Mouse (Mus musculus) CH12.LX (cell line): ENCODE measurements at regions not wholly inside any gene's neighbourhood (a gene's known extent, or its start where the extent isn't known, plus 50 kb on each side); places are given as distances from the start of the nearest gene placed in this dataset.

Source experiments
- DNase-seq: peaks from one replicate; pipeline ENCODE4 v3.0.0-alpha.2; 2013; ENCODE audit errors: extremely low read depth
- H3K27ac ChIP-seq: 2 replicates; pipeline ENCODE4 v1.5.1; 2012; ENCODE audit warnings: low read depth, mild to moderate bottlenecking, control low read depth, moderate library complexity; ENCODE audit not compliant: insufficient read depth
- H3K27me3 ChIP-seq: replicated peaks from 2 replicates; pipeline ENCODE3; 2012; ENCODE audit warnings: inconsistent platforms
- H3K36me3 ChIP-seq, 2 experiments: replicated peaks in 1 of 2; 2 replicates each; pipeline versions ENCODE3 to v1.6.1; 2012; ENCODE audit warnings: inconsistent platforms in 1 of 2, low read length in 1 of 2, mild to moderate bottlenecking in 1 of 2, mixed read lengths in 1 of 2, moderate library complexity in 1 of 2; ENCODE audit not compliant: control insufficient read depth in 1 of 2, insufficient read depth in 1 of 2
- H3K4me1 ChIP-seq, 2 experiments: 2 replicates each; pipeline ENCODE4 v1.6.1; 2012; ENCODE audit warnings: inconsistent platforms in 1 of 2, moderate library complexity in 1 of 2; ENCODE audit not compliant: insufficient read depth in 2 of 2, control insufficient read depth in 1 of 2
- H3K4me2 ChIP-seq: 2 replicates; pipeline ENCODE4 v1.6.1; 2012; ENCODE audit warnings: low read depth, mild to moderate bottlenecking, control low read depth; ENCODE audit not compliant: poor library complexity, insufficient read depth, severe bottlenecking
- H3K4me3 ChIP-seq, 3 experiments: fragments of 150-350 bp in 1 of 3; sonication (generic) in 1 of 3; replicated peaks in 1 of 3; 2 replicates each; pipeline versions ENCODE3 to v1.5.1; 2011 to 2012; ENCODE audit warnings: low read depth in 2 of 3, low read length in 2 of 3, mild to moderate bottlenecking in 2 of 3, moderate library complexity in 2 of 3, control low read depth in 1 of 3, improper control_type of control experiment in 1 of 3, inconsistent platforms in 1 of 3, mixed read lengths in 1 of 3; ENCODE audit not compliant: poor library complexity in 1 of 3
- H3K79me2 ChIP-seq: replicated peaks from 2 replicates; pipeline ENCODE4 v1.6.1; 2012; ENCODE audit warnings: mild to moderate bottlenecking, moderate library complexity; ENCODE audit not compliant: control insufficient read depth, poor library complexity, insufficient read depth, severe bottlenecking; ENCODE audit errors: extremely low read depth
- H3K9ac ChIP-seq: 2 replicates; pipeline ENCODE4 v1.6.1; 2012; ENCODE audit warnings: low read depth, mild to moderate bottlenecking, control low read depth, moderate library complexity; ENCODE audit not compliant: insufficient read depth
- H3K9me3 ChIP-seq: replicated peaks from 2 replicates; pipeline ENCODE3; 2012; ENCODE audit warnings: low read length, inconsistent platforms, mixed read lengths
- BHLHE40 ChIP-seq: IDR thresholded peaks from 2 replicates; pipeline ENCODE4 v1.6.1; 2011; ENCODE audit warnings: mild to moderate bottlenecking, low read depth, low read length, improper control_type of control experiment
- CHD2 ChIP-seq: IDR thresholded peaks from 2 replicates; pipeline ENCODE4 v1.6.1; 2011; ENCODE audit warnings: low read length, improper control_type of control experiment
- EP300 ChIP-seq: IDR thresholded peaks from 2 replicates; pipeline ENCODE4 v1.6.1; 2011; ENCODE audit warnings: low read length, improper control_type of control experiment
- ETS1 ChIP-seq: conservative IDR thresholded peaks from 2 replicates; pipeline ENCODE4 v1.6.1; 2012; ENCODE audit warnings: low read depth, mild to moderate bottlenecking, inconsistent platforms, low read length, improper control_type of control experiment, moderate library complexity
- HCFC1 ChIP-seq: IDR thresholded peaks from 2 replicates; pipeline ENCODE4 v1.6.1; 2012; ENCODE audit warnings: low read depth, mild to moderate bottlenecking, inconsistent platforms, low read length, improper control_type of control experiment
- IRF4 ChIP-seq: IDR thresholded peaks from 2 replicates; pipeline ENCODE4 v1.6.1; 2014; ENCODE audit warnings: low read depth, mild to moderate bottlenecking, inconsistent platforms, low read length, improper control_type of control experiment
- JUN ChIP-seq: IDR thresholded peaks from 2 replicates; pipeline ENCODE4 v1.6.1; 2011; ENCODE audit warnings: low read depth, mild to moderate bottlenecking, low read length, improper control_type of control experiment, moderate library complexity; ENCODE audit not compliant: insufficient read depth
- JUND ChIP-seq: conservative IDR thresholded peaks from 2 replicates; pipeline ENCODE4 v1.6.1; 2011; ENCODE audit warnings: low read depth, low read length, improper control_type of control experiment
- MAFK ChIP-seq: IDR thresholded peaks from 2 replicates; pipeline ENCODE4 v1.6.1; 2011; ENCODE audit warnings: low read length, improper control_type of control experiment; ENCODE audit not compliant: insufficient replicate concordance
- MAX ChIP-seq: IDR thresholded peaks from 2 replicates; pipeline ENCODE4 v1.6.1; 2011; ENCODE audit warnings: low read length, improper control_type of control experiment
- MAZ ChIP-seq: IDR thresholded peaks from 2 replicates; pipeline ENCODE4 v1.6.1; 2012; ENCODE audit warnings: low read depth, mild to moderate bottlenecking, inconsistent platforms, low read length, improper control_type of control experiment, moderate library complexity
- MEF2A ChIP-seq: IDR thresholded peaks from 2 replicates; pipeline ENCODE4 v1.6.1; 2014; ENCODE audit warnings: low read depth, mild to moderate bottlenecking, inconsistent platforms, low read length, improper control_type of control experiment, borderline replicate concordance
- MYC ChIP-seq: IDR thresholded peaks from 2 replicates; pipeline ENCODE4 v1.6.1; 2011; ENCODE audit warnings: low read depth, mild to moderate bottlenecking, improper control_type of control experiment, low read length
- NELFE ChIP-seq: IDR thresholded peaks from 2 replicates; pipeline ENCODE4 v1.6.1; 2011; ENCODE audit warnings: low read depth, low read length, improper control_type of control experiment
- NRF1 ChIP-seq: IDR thresholded peaks from 2 replicates; pipeline ENCODE4 v1.6.1; 2014; ENCODE audit warnings: low read depth, mild to moderate bottlenecking, inconsistent platforms, low read length, improper control_type of control experiment, moderate library complexity
- PAX5 ChIP-seq: IDR thresholded peaks from 2 replicates; pipeline ENCODE4 v1.6.1; 2012; ENCODE audit warnings: low read length, inconsistent platforms, mixed read lengths
- RAD21 ChIP-seq: IDR thresholded peaks from 2 replicates; pipeline ENCODE4 v1.6.1; 2011; ENCODE audit warnings: low read depth, mild to moderate bottlenecking, low read length, improper control_type of control experiment, moderate library complexity
- SIN3A ChIP-seq: IDR thresholded peaks from 2 replicates; pipeline ENCODE4 v1.6.1; 2012; ENCODE audit warnings: low read length, improper control_type of control experiment, inconsistent platforms
- SMC3 ChIP-seq: IDR thresholded peaks from 2 replicates; pipeline ENCODE4 v1.6.1; 2011; ENCODE audit warnings: low read depth, low read length, improper control_type of control experiment
- TCF12 ChIP-seq: IDR thresholded peaks from 2 replicates; pipeline ENCODE4 v1.6.1; 2014; ENCODE audit warnings: low read depth, mild to moderate bottlenecking, inconsistent platforms, low read length, improper control_type of control experiment
- UBTF ChIP-seq: IDR thresholded peaks from 2 replicates; pipeline ENCODE4 v1.6.1; 2012; ENCODE audit warnings: low read depth, mild to moderate bottlenecking, inconsistent platforms, low read length, improper control_type of control experiment, moderate library complexity
- USF1 ChIP-seq: IDR thresholded peaks from 2 replicates; pipeline ENCODE4 v1.6.1; 2014; ENCODE audit warnings: low read depth, mild to moderate bottlenecking, inconsistent platforms, low read length, improper control_type of control experiment
- USF2 ChIP-seq: conservative IDR thresholded peaks from 2 replicates; pipeline ENCODE4 v1.6.1; 2011; ENCODE audit warnings: low read depth, low read length, improper control_type of control experiment
- ZKSCAN1 ChIP-seq: IDR thresholded peaks from 2 replicates; pipeline ENCODE4 v1.6.1; 2012; ENCODE audit warnings: low read depth, inconsistent platforms, low read length, improper control_type of control experiment, borderline replicate concordance
- dilution Hi-C: fragments of 300-500 bp; cut with MboI; formaldehyde crosslinking; loops from 2 replicates; pipeline ENCODE4 v1.14.3; 2020; ENCODE audit warnings: low sequenced_read_pairs; ENCODE audit not compliant: extremely low pct_unique_long_range_greater_than_20kb, extremely low pct_ligation_motif_present
- in situ Hi-C: fragments of 300-500 bp; cut with MboI; formaldehyde crosslinking; loops from 3 replicates; pipeline ENCODE4 v1.14.3; 2019; ENCODE audit warnings: low sequenced_read_pairs, low pct_ligation_motif_present, low pct_unique_long_range_greater_than_20kb, mixed read lengths

GRCm38 (mm10) chr2:56990768-56991167 is 133.0 kb downstream of the Nr4a2 start:
- H3K4me2 ChIP-seq, result peak overlapping the region; percentile 4; the same call in 1 of the 2 replicates
- dilution Hi-C loops, result no loop called here

GRCm38 (mm10) chr2:56983167-56983566 is 140.6 kb downstream of the Nr4a2 start:
- dilution Hi-C loops, result no loop called here

More at GRCm38 (mm10) chr2:56990768-56991167, 133.0 kb downstream of the Nr4a2 start:
- Histone ChIP-seq H3K27me3 (no peaks in the 10 kb centered on the region), H3K9me3 (no peaks in the 10 kb centered on the region), H3K79me2 (no peaks in the 10 kb centered on the region), H3K4me3 (no peak overlapping the region), H3K9ac (no peak overlapping the region), H3K36me3 (no peaks in the 10 kb centered on the region), H3K4me1 (no peaks in the 10 kb centered on the region), H3K27ac (no peak overlapping the region)
- TF ChIP-seq JUND, result no peak
- TF ChIP-seq HCFC1, result no peak
- no peak for TF ChIP-seq PAX5
- no peak for TF ChIP-seq ETS1
- TF ChIP-seq CHD2, result no peak
- TF ChIP-seq MAZ, result no peak
- no peak for TF ChIP-seq SIN3A
- no peak for TF ChIP-seq NELFE
- TF ChIP-seq MYC, result no peak
- no peak for TF ChIP-seq MEF2A
- no peak for TF ChIP-seq IRF4
- TF ChIP-seq RAD21, result no peak
- no peak for TF ChIP-seq ZKSCAN1
- no peak for TF ChIP-seq UBTF
- TF ChIP-seq MAX, result no peak
- TF ChIP-seq USF1, result no peak
- TF ChIP-seq EP300, result no peak
- TF ChIP-seq BHLHE40, result no peak
- TF ChIP-seq MAFK, result no peak
- in situ Hi-C loops, result no loop called here
- DNase-seq, result no peak

More at GRCm38 (mm10) chr2:56983167-56983566, 140.6 kb downstream of the Nr4a2 start:
- H3K4me3 ChIP-seq, result no peak overlapping the region
- no peak overlapping the region for H3K4me2 ChIP-seq
- H3K27me3 ChIP-seq, result no peaks in the 10 kb centered on the region
- no peaks in the 10 kb centered on the region for H3K36me3 ChIP-seq
- H3K9ac ChIP-seq, result no peak overlapping the region
- H3K79me2 ChIP-seq, result no peaks in the 10 kb centered on the region
- no peak overlapping the region for H3K27ac ChIP-seq
- TF ChIP-seq BHLHE40 (no peak), HCFC1 (no peak), MYC (no peak), SMC3 (no peak), TCF12 (no peak), ETS1 (no peak), JUN (no peak), CHD2 (no peak), USF2 (no peak), MAFK (no peak), NRF1 (no peak), NELFE (no peak)
- DNase-seq, result no peak
- no peaks in the 10 kb centered on the region for H3K4me1 ChIP-seq
- in situ Hi-C loops, result no loop called here
- H3K9me3 ChIP-seq, result no peaks in the 10 kb centered on the region
